Mouse (Mus musculus) layer of hippocampus, adult 11-12 months (tissue): Measurements from ENCODE around the gene Inf2.
A peak's percentile ranks its signal among the peaks of the same experiment; 100 is the strongest.

ENCODE experiments used
- DNase-seq: peaks from one replicate; pipeline ENCODE4 v3.0.0; 2022; ENCODE audit warnings: low spot score

Inf2 gene

GRCm38 (mm10) chr12:112571064-112571463 lies 17.5 kb upstream of the Inf2 start:
- no peak for DNase-seq

- no peak for DNase-seq
Measured at GRCm38 (mm10) chr12:112575274-112575986, 13.2 kb upstream of the Inf2 start.

- DNase-seq = no peak
Measured at GRCm38 (mm10) chr12:112576341-112576740, 12.2 kb upstream of the Inf2 start.

- DNase-seq = no peak
Measured at GRCm38 (mm10) chr12:112576749-112577148, 11.8 kb upstream of the Inf2 start.

GRCm38 (mm10) chr12:112578296-112579090 lies 10.1 kb upstream of the Inf2 start:
- no peak for DNase-seq

GRCm38 (mm10) chr12:112579430-112579829 lies 9.2 kb upstream of the Inf2 start:
- no peak for DNase-seq

GRCm38 (mm10) chr12:112579926-112580325 lies 8.7 kb upstream of the Inf2 start:
- no peak for DNase-seq

GRCm38 (mm10) chr12:112581113-112581512 lies 7.5 kb upstream of the Inf2 start:
- DNase-seq = no peak

- DNase-seq = no peak
Measured at GRCm38 (mm10) chr12:112584954-112585353, 3.6 kb upstream of the Inf2 start.

GRCm38 (mm10) chr12:112585924-112586538 lies 2.6 kb upstream of the Inf2 start:
- peak; percentile 75 for DNase-seq

- no peak for DNase-seq
Measured at GRCm38 (mm10) chr12:112587125-112588124, 1.2 kb upstream of the Inf2 start.

- no peak for DNase-seq
Measured at GRCm38 (mm10) chr12:112589491-112590191, 1.1 kb downstream of the Inf2 start.

- peak; percentile 54 for DNase-seq
Measured at GRCm38 (mm10) chr12:112590566-112591239, 2.1 kb downstream of the Inf2 start.

- no peak for DNase-seq
Measured at GRCm38 (mm10) chr12:112591240-112591639, 2.7 kb downstream of the Inf2 start.

GRCm38 (mm10) chr12:112591730-112592129 lies 3.1 kb downstream of the Inf2 start:
- no peak for DNase-seq

GRCm38 (mm10) chr12:112592985-112593734 lies 4.6 kb downstream of the Inf2 start:
- peak; percentile 67 for DNase-seq

- no peak for DNase-seq
Measured at GRCm38 (mm10) chr12:112593951-112594915, 5.6 kb downstream of the Inf2 start.

- no peak for DNase-seq
Measured at GRCm38 (mm10) chr12:112594989-112595388, 6.4 kb downstream of the Inf2 start.

GRCm38 (mm10) chr12:112595626-112596025 lies 7.0 kb downstream of the Inf2 start:
- no peak for DNase-seq
